Mouse (Mus musculus): Measurements from ENCODE around the gene Magi3. TPM values are rescaled to one million over a fixed set of nuclear protein-coding genes. Genes with fewer than 3 reads are reported as not detected.

Gene Magi3
- total and polyA plus RNA-seq, 3 experiments: 0.68 to 2.6 (median 1.8) TPM

DNA sequence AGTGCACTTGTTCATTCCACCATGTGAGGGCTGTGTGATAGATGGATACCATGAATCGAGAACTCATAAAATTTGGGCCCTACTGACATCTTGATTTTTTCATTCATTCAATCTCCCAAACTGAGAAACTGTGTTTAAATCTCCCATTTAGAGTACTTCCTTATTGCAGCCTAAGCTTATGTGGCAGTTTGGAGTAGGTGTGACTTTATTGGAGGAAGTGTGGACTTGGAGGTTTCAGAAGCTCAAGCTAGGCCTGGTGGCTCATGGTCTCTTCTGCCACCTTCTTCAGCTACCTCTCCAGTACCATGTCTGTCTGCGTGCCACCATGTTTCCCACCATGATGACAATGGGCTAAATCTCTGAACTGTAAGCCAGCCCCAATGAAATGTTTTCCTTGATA, 15.9 kb upstream of the Magi3 start:
- no peaks in the 10 kb centered on the region for H3K9me3 ChIP-seq (replicated peaks; ENCODE audit: low read length)
- no peak overlapping the region for H3K9ac ChIP-seq (ENCODE audit: insufficient read depth, low read depth)
- dilution Hi-C loops (cut with MboI; ENCODE audit: extremely low pct_ligation_motif_present, extremely low pct_unique_long_range_greater_than_20kb, low sequenced_read_pairs) (no loop called here), in situ Hi-C loops (cut with MboI; ENCODE audit: low pct_ligation_motif_present, low pct_unique_long_range_greater_than_20kb, low sequenced_read_pairs) (no loop called here)
- H3K4me1 ChIP-seq (ENCODE audit: control insufficient read depth in 1 of 2, insufficient read depth in 2 of 2): peaks cover 0 to 7% of the 10 kb centered on the region in 2 experiments; a peak in 1 of 4 replicates
- H3K36me3 ChIP-seq (replicated peaks in 1 of 2; ENCODE audit: control insufficient read depth in 1 of 2, insufficient read depth in 1 of 2, low read length in 1 of 2): no peaks in the 10 kb centered on the region
- H3K27me3 ChIP-seq (replicated peaks): no peaks in the 10 kb centered on the region
- no peak overlapping the region for H3K27ac ChIP-seq (ENCODE audit: insufficient read depth, low read depth)
- H3K79me2 ChIP-seq (replicated peaks; ENCODE audit: control insufficient read depth, extremely low read depth, insufficient read depth, poor library complexity, severe bottlenecking): no peaks in the 10 kb centered on the region
- TF ChIP-seq RAD21 (IDR thresholded peaks at IDR 0.05; ENCODE audit: low read depth, low read length): no peak
- TF ChIP-seq USF1 (IDR thresholded peaks at IDR 0.05; ENCODE audit: low read depth, low read length): no peak
- TF ChIP-seq ZC3H11A (IDR thresholded peaks at IDR 0.05; ENCODE audit: low read depth, low read length): no peak
- TF ChIP-seq MAZ (IDR thresholded peaks at IDR 0.05; ENCODE audit: low read depth, low read length): no peak
- TF ChIP-seq CTCF (conservative IDR thresholded peaks at IDR 0.05 in 1 of 2, IDR thresholded peaks at IDR 0.05 in 1 of 2; ENCODE audit: low read depth in 2 of 2, low read length in 2 of 2): no peak
- TF ChIP-seq ZNF384 (IDR thresholded peaks at IDR 0.05; ENCODE audit: low read depth, low read length): no peak
- H3K4me3 ChIP-seq (replicated peaks in 1 of 3; ENCODE audit: low read depth in 2 of 3, low read length in 2 of 3, poor library complexity in 1 of 3): no peak overlapping the region
- no peak for DNase-seq (ENCODE audit: extremely low read depth)
- H3K4me2 ChIP-seq (ENCODE audit: insufficient read depth, low read depth, poor library complexity, severe bottlenecking): no peak overlapping the region

DNA sequence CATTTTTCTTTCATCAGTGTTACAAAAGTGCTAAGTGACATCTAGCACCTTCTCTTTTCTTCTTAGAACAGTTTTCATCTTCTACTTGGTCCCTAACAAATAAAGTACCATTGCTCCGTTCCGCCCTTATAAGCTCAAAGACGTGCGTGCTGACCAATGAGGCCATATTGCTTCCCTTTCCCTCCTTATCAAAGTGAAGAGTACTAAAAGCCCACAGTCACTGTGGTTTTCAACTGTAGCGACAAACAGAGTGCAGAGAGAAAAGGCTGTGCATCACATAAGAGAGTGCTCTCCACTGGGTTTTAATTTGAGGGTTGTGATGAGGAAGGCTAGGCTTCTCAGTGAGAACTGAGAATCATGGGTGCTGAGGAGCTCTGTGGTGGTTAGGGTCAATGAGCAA, 14.9 kb upstream of the Magi3 start:
- no peak for DNase-seq (ENCODE audit: extremely low read depth)
- Histone ChIP-seq H3K4me1 (ENCODE audit: control insufficient read depth in 1 of 2, insufficient read depth in 2 of 2) (peaks cover 0 to 7% of the 10 kb centered on the region in 2 experiments; a peak in 1 of 4 replicates), H3K79me2 (replicated peaks; ENCODE audit: control insufficient read depth, extremely low read depth, insufficient read depth, poor library complexity, severe bottlenecking) (no peaks in the 10 kb centered on the region), H3K9me3 (replicated peaks; ENCODE audit: low read length) (no peaks in the 10 kb centered on the region), H3K4me3 (replicated peaks in 1 of 3; ENCODE audit: low read depth in 2 of 3, low read length in 2 of 3, poor library complexity in 1 of 3) (no peak overlapping the region), H3K27me3 (replicated peaks) (no peaks in the 10 kb centered on the region), H3K36me3 (replicated peaks in 1 of 2; ENCODE audit: control insufficient read depth in 1 of 2, insufficient read depth in 1 of 2, low read length in 1 of 2) (no peaks in the 10 kb centered on the region), H3K27ac (ENCODE audit: insufficient read depth, low read depth) (no peak overlapping the region), H3K4me2 (ENCODE audit: insufficient read depth, low read depth, poor library complexity, severe bottlenecking) (no peak overlapping the region), H3K9ac (ENCODE audit: insufficient read depth, low read depth) (no peak overlapping the region)
- dilution Hi-C loops (cut with MboI; ENCODE audit: extremely low pct_ligation_motif_present, extremely low pct_unique_long_range_greater_than_20kb, low sequenced_read_pairs): no loop called here
- no peak for TF ChIP-seq ZMIZ1 (IDR thresholded peaks at IDR 0.05; ENCODE audit: low read depth, low read length)
- TF ChIP-seq ZC3H11A (IDR thresholded peaks at IDR 0.05; ENCODE audit: low read depth, low read length): no peak
- no peak for TF ChIP-seq CHD2 (IDR thresholded peaks at IDR 0.05; ENCODE audit: low read length)
- TF ChIP-seq MXI1 (IDR thresholded peaks at IDR 0.05; ENCODE audit: low read depth, low read length): no peak
- TF ChIP-seq USF2 (conservative IDR thresholded peaks at IDR 0.05; ENCODE audit: low read depth, low read length): no peak
- TF ChIP-seq HCFC1 (IDR thresholded peaks at IDR 0.05; ENCODE audit: low read depth, low read length): no peak
- in situ Hi-C loops (cut with MboI; ENCODE audit: low pct_ligation_motif_present, low pct_unique_long_range_greater_than_20kb, low sequenced_read_pairs): no loop called here

GRCm38 (mm10) chr3:104233366-104234312, 13.5 kb upstream of the Magi3 start:
- Histone ChIP-seq H3K36me3 (replicated peaks in 1 of 2; ENCODE audit: control insufficient read depth in 1 of 2, insufficient read depth in 1 of 2, low read length in 1 of 2) (no peaks in the 10 kb centered on the region), H3K79me2 (replicated peaks; ENCODE audit: control insufficient read depth, extremely low read depth, insufficient read depth, poor library complexity, severe bottlenecking) (no peaks in the 10 kb centered on the region), H3K4me2 (ENCODE audit: insufficient read depth, low read depth, poor library complexity, severe bottlenecking) (no peak overlapping the region), H3K9me3 (replicated peaks; ENCODE audit: low read length) (no peaks in the 10 kb centered on the region), H3K27ac (ENCODE audit: insufficient read depth, low read depth) (no peak overlapping the region), H3K9ac (ENCODE audit: insufficient read depth, low read depth) (no peak overlapping the region), H3K27me3 (replicated peaks) (no peaks in the 10 kb centered on the region), H3K4me1 (ENCODE audit: control insufficient read depth in 1 of 2, insufficient read depth in 2 of 2) (peaks cover 0 to 7% of the 10 kb centered on the region in 2 experiments; a peak in 1 of 4 replicates), H3K4me3 (replicated peaks in 1 of 3; ENCODE audit: low read depth in 2 of 3, low read length in 2 of 3, poor library complexity in 1 of 3) (no peak overlapping the region)
- in situ Hi-C loops (cut with MboI; ENCODE audit: low pct_ligation_motif_present, low pct_unique_long_range_greater_than_20kb, low sequenced_read_pairs) (no loop called here), dilution Hi-C loops (cut with MboI; ENCODE audit: extremely low pct_ligation_motif_present, extremely low pct_unique_long_range_greater_than_20kb, low sequenced_read_pairs) (no loop called here)
- TF ChIP-seq EP300 (IDR thresholded peaks at IDR 0.05; ENCODE audit: low read length) (no peak), MEF2A (IDR thresholded peaks at IDR 0.05; ENCODE audit: borderline replicate concordance, low read depth, low read length) (no peak), MAFK (IDR thresholded peaks at IDR 0.05; ENCODE audit: insufficient replicate concordance, low read length) (no peak), TBP (conservative IDR thresholded peaks at IDR 0.05; ENCODE audit: low read depth, low read length) (no peak), ZMIZ1 (IDR thresholded peaks at IDR 0.05; ENCODE audit: low read depth, low read length) (no peak), NELFE (IDR thresholded peaks at IDR 0.05; ENCODE audit: low read depth, low read length) (no peak), USF1 (IDR thresholded peaks at IDR 0.05; ENCODE audit: low read depth, low read length) (no peak), MAZ (IDR thresholded peaks at IDR 0.05; ENCODE audit: low read depth, low read length) (no peak)
- DNase-seq (ENCODE audit: extremely low read depth): no peak
